Mouse (Mus musculus): Measurements from ENCODE around the gene Fibp. TPM values are rescaled to one million over a fixed set of nuclear protein-coding genes. Genes with fewer than 3 reads are reported as not detected.
"Not testable (repeated sequence)": the region's sequence is repeated elsewhere in the genome, so short reads cannot be mapped to it uniquely, and the experiment has no call there.

Fibp gene
- polyA plus RNA-seq, 1 experiment from 2014 or later, result 150 TPM

- peak within 1 kb of the TSS; percentile 49 for H3K9ac ChIP-seq (ENCODE audit: low read depth, low read length)
- DNase-seq (ENCODE audit: low spot score) (peak; percentile 99), ATAC-seq (replicated peaks; ENCODE audit: low FRiP score, low read depth) (peak; percentile 71)
- peaks cover 4% of the 10 kb centered on the region for H3K4me1 ChIP-seq (replicated peaks; ENCODE audit: insufficient read depth, low read length)
- no peaks in the 10 kb centered on the region for H3K27me3 ChIP-seq (ENCODE audit: insufficient read depth, low read length)
- peak within 1 kb of the TSS; percentile 72 for H3K4me2 ChIP-seq (ENCODE audit: low read length)
- peak; percentile 89 for TF ChIP-seq CTCF (IDR thresholded peaks at IDR 0.05; ENCODE audit: low read depth)
- no peaks in the 10 kb centered on the region for H3K9me3 ChIP-seq (replicated peaks; ENCODE audit: low read length)
- WGBS, result 1% methylated on average over 39 of the region's 39 CpGs
- H3K27ac ChIP-seq, result peak within 1 kb of the TSS; percentile 99
- peak within 1 kb of the TSS; percentile 48 for H3K4me3 ChIP-seq (replicated peaks; ENCODE audit: low read depth, low read length)
- peaks cover 29% of the 10 kb centered on the region for H3K36me3 ChIP-seq (ENCODE audit: insufficient read depth, low read length)
These were observed 27.5 kb downstream of the Fibp start, which contains the start of gene Mus81 for GRCm38 (mm10) chr19:5487768-5488550. TSS of gene Mus81 (minus strand) at chr19:5488402.

DNA sequence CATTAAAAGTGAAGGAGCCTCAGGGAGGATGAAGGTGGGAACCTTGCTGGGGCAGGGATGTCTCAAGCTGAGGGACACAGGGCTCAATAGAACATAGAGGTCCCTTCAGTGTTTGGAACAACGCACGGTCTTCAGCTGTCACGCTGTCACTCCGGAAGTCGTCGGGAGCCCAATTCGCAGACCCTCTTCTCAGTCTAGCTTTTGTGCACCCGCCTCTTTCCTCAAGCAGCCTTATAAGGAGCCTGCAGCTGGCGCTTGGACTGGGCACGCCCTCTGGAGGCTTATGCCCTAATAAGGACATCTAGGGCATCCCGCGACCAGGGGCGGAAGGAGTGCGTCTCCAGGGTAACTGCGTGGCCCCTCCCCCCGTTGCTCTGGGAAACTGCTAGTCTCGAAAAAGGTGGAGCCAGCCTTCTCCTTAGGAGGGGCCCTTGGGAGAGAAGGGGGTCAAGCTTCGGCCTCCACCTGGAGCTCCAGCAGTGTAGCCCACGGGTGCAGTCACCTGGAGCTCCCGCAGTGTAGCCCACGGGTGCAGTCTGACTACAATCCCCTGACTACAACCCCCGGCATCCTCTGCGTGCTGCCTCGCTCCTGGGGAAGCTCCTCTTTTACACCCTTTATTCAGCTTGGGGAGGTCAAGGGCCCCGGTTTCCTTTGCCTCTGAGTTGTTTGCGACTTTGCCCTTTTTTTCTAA lies 28.6 kb downstream of the Fibp start:
- under 1% methylated on average over 26 of the region's 26 CpGs for WGBS
- DNase-seq (ENCODE audit: low spot score) (peak; percentile 99), ATAC-seq (replicated peaks; ENCODE audit: low FRiP score, low read depth) (peak; percentile 77)
- no peaks in the 10 kb centered on the region for H3K27me3 ChIP-seq (ENCODE audit: insufficient read depth, low read length)
- H3K4me1 ChIP-seq (replicated peaks; ENCODE audit: insufficient read depth, low read length), result peaks cover 4% of the 10 kb centered on the region
- peak overlapping the region; percentile 99 for H3K27ac ChIP-seq
- H3K9me3 ChIP-seq (replicated peaks; ENCODE audit: low read length), result no peaks in the 10 kb centered on the region
- peak; percentile 55 for TF ChIP-seq CTCF (IDR thresholded peaks at IDR 0.05; ENCODE audit: low read depth)
- H3K4me3 ChIP-seq (replicated peaks; ENCODE audit: low read depth, low read length), result peak overlapping the region; percentile 48
- H3K9ac ChIP-seq (ENCODE audit: low read depth, low read length), result peak overlapping the region; percentile 49
- H3K36me3 ChIP-seq (ENCODE audit: insufficient read depth, low read length), result peaks cover 27% of the 10 kb centered on the region
- H3K4me2 ChIP-seq (ENCODE audit: low read length), result peak overlapping the region; percentile 72

GRCm38 (mm10) chr19:5489721-5490120 lies 29.3 kb downstream of the Fibp start:
- Histone ChIP-seq H3K4me3 (replicated peaks; ENCODE audit: low read depth, low read length) (peak overlapping the region; percentile 48; the same call in 1 of the 2 replicates), H3K4me2 (ENCODE audit: low read length) (peak overlapping the region; percentile 72), H3K27ac (peak overlapping the region; percentile 99), H3K36me3 (ENCODE audit: insufficient read depth, low read length) (peaks cover 26% of the 10 kb centered on the region; the same call in 1 of the 2 replicates)
- not testable (repeated sequence) for H3K9me3 ChIP-seq (replicated peaks; ENCODE audit: low read length); ATAC-seq (replicated peaks; ENCODE audit: low FRiP score, low read depth); H3K9ac ChIP-seq (ENCODE audit: low read depth, low read length); H3K27me3 ChIP-seq (ENCODE audit: insufficient read depth, low read length); H3K4me1 ChIP-seq (replicated peaks; ENCODE audit: insufficient read depth, low read length); DNase-seq (ENCODE audit: low spot score)
- WGBS, result 35% methylated on average over 10 of the region's 10 CpGs

- WGBS, result under 1% methylated on average over 61 of the region's 62 CpGs
- Histone ChIP-seq H3K27me3 (ENCODE audit: insufficient read depth, low read length) (no peaks in the 10 kb centered on the region), H3K27ac (peak within 1 kb of the TSS; percentile 99), H3K36me3 (ENCODE audit: insufficient read depth, low read length) (peaks cover 21% of the 10 kb centered on the region; the same call in 1 of the 2 replicates), H3K9me3 (replicated peaks; ENCODE audit: low read length) (no peaks in the 10 kb centered on the region), H3K9ac (ENCODE audit: low read depth, low read length) (peak within 1 kb of the TSS; percentile 87), H3K4me2 (ENCODE audit: low read length) (peak within 1 kb of the TSS; percentile 77), H3K4me1 (replicated peaks; ENCODE audit: insufficient read depth, low read length) (peaks cover 4% of the 10 kb centered on the region), H3K4me3 (replicated peaks; ENCODE audit: low read depth, low read length) (peak within 1 kb of the TSS; percentile 99)
- ATAC-seq (replicated peaks; ENCODE audit: low FRiP score, low read depth) (peak; percentile 53), DNase-seq (ENCODE audit: low spot score) (peak; percentile 98)
- TF ChIP-seq CTCF (IDR thresholded peaks at IDR 0.05; ENCODE audit: low read depth), result peak; percentile 36; the same call in 1 of the 2 replicates
These were observed 30.0 kb downstream of the Fibp start, which contains the start of gene Cfl1 for GRCm38 (mm10) chr19:5490313-5490897. TSS of gene Cfl1 (plus strand) at chr19:5490455.

DNA sequence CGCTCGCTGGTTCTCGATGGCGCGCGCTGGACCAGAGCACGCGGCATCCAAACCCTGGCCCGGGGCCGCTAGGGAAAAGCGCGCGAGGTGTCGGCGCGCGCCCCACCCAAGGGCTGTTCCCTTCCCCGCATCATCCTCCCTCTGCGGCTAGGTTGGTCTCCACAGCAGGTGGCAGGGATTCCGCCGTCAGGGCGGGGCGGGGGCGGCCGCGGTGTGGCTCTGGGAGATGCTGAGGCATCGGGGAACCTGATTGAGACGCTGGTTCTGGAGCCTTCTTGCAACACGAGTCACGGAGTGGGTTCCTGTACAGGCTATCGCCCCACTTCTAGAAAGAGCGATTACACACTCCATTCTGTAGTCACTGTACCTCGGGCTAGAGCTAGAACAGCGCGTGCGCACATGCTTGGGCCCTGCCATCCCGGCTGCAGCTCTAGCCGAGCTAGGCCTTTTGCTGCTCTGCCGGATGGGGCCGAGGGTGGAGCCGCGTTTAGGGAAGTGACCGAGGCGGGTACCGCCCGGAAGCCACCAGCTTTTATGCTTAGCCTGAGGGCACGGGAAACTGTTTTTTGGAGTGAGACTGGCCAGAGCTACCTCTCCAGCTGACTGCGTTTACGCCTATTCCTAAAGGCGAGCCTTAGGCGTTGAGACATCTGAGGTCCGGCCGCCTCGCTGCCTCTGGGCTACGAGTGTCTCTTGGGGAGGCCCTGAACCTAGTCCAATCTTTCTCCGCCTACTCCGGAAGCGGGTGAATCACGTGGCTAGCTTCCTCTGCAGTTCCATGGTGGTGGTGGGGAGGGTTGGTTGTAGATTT lies 30.7 kb downstream of the Fibp start:
- Histone ChIP-seq H3K4me1 (replicated peaks; ENCODE audit: insufficient read depth, low read length) (peaks cover 4% of the 10 kb centered on the region), H3K9me3 (replicated peaks; ENCODE audit: low read length) (no peaks in the 10 kb centered on the region), H3K4me2 (ENCODE audit: low read length) (peak overlapping the region; percentile 77), H3K36me3 (ENCODE audit: insufficient read depth, low read length) (peaks cover 23% of the 10 kb centered on the region), H3K4me3 (replicated peaks; ENCODE audit: low read depth, low read length) (peak overlapping the region; percentile 99), H3K27ac (peak overlapping the region; percentile 99), H3K27me3 (ENCODE audit: insufficient read depth, low read length) (no peaks in the 10 kb centered on the region), H3K9ac (ENCODE audit: low read depth, low read length) (peak overlapping the region; percentile 87)
- TF ChIP-seq CTCF (IDR thresholded peaks at IDR 0.05; ENCODE audit: low read depth), result no peak
- WGBS, result 1% methylated on average over 48 of the region's 59 CpGs
- DNase-seq (ENCODE audit: low spot score), result peak; percentile 95
- ATAC-seq (replicated peaks; ENCODE audit: low FRiP score, low read depth), result peak; percentile 5
